Mouse (Mus musculus) ovary, postnatal 14 days (tissue): ENCODE data around the gene Ptpn7.
"Not testable (repeated sequence)": the region's sequence is repeated elsewhere in the genome, so short reads cannot be mapped to it uniquely, and the experiment has no call there.

ENCODE experiments used
- DNase-seq: peaks from one replicate; pipeline ENCODE4 v3.0.0; 2022; ENCODE audit warnings: low spot score

Ptpn7 gene

DNA sequence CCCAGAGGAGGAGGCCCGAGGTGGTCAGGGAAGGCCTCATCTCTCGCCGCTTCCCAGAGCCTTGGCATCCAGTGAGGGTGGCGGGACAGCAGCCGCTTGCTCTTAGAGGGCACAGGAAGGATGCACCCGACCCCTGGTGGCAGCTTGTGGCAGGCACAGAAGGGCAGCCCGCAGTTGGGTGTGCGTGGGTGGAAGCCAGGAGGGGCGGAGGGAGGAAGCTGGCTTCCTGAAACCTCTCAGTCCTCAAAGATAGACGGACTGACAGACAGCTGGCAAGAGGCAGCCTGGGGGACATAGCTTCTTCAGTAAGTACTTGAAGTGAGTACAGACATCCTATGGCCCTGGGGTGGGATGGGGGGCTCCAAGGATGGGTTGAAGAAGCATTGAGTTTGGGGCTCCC, at the start of gene Ptpn7:
Gene Ptpn7 (plus strand): TSS at position 228 of the 400 bp plus-strand sequence.
- no peak for DNase-seq

DNA sequence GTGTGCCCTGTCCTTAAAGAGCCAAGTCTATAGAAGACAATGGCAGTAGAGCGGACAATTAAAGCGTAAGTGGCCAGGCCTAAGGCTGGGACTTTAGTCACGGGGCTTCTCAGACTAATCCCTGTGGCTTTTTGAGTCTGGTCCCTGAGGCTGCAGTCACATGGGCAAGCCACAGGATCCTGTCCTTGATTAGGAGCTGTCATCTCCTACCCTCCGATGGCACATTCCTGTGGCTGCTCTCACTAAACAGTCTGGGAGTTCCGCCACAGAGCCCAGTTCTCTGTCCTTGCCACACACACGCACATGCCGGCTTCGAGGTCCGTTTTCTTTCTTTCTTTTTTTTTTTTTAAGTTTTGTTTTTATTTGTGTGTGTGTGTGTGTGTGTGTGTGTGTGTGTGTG, 49.0 kb upstream of the Ptpn7 start:
- DNase-seq = no peak

DNA sequence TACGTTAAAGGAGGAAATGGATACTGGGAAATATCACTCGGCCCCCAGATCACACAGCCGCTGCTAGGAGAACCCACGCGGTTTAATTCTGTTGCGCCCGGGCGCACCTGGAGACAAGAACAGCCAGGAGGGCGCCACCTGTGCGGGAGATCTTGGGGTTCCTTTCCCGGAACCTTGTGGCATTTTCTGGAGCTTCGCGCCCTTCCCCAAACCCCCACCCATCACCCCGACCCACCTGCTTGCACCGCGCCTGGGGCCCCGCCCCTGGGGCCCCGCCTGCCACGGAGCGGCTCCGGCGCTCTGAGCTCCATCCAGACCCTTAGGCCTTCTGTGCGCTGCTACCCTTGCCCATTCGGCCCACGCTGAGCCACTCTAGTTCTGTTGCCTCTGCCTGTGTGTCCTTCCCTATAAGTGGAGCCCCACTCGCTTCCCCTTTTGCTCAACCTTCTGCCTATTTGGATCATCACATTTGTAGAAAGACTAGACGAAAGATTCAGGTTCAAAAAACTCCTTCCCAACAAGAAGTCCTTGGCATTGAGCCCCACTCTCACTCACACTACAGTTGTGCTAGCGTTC, 47.1 kb upstream of the Ptpn7 start:
- no peak for DNase-seq

DNA sequence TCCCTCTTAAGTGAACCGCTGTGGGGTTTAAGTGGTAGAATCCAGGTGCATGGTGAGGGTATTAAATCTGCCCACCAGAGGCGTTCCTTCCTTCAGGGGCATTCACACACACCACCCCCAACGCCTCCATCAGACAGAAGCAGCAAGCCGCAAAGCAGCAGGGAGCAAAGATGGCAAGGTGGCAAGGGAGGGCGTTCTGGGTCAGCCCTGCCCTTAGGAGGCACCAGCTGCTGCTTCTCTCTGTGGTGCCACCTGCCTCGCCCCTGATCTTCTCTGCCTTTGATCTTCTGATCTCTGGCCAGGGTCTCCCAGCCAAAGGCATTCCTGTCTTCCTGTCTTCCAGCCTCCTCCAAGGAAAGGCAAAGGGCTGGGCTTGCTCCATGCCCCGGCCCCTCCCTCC, 46.5 kb upstream of the Ptpn7 start:
- no peak for DNase-seq

DNA sequence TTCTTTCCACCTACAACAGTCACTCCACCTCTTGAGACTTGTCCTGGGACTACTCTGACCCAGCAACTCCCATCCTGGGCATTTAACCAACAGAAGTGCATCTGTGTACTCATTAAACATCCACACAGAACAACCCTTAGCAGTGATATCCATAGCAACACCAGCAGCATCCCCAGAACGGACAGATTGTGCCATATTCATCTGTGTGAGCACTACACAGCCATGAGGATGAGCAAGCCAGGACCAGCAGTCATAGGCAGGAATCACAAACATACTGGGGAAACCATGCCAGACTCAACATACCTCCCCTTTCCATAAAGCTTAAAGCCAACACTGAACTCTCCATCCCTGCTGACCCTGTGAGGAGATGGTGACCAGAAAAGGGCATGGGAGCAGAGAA, 45.1 kb upstream of the Ptpn7 start:
- no peak for DNase-seq

DNA sequence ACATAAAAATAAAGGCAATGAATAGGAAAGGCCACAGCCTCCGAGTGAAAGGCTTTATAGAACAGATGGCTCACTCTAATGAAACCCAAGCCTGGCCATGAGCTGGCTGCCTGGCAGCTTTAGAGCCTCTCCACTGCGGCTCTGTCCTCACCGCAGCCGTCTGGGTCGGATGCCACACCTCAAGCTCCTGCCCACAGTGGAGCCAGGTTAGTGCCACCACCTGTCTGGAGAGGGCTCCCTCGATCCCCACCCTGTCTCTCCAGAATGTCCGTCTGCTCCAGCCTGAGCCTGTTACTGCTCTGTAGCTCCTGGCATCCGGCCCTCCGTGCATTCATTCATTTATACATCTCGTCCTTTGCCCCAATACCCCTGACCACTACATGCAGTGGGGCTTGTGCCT, 42.9 kb upstream of the Ptpn7 start:
- no peak for DNase-seq

DNA sequence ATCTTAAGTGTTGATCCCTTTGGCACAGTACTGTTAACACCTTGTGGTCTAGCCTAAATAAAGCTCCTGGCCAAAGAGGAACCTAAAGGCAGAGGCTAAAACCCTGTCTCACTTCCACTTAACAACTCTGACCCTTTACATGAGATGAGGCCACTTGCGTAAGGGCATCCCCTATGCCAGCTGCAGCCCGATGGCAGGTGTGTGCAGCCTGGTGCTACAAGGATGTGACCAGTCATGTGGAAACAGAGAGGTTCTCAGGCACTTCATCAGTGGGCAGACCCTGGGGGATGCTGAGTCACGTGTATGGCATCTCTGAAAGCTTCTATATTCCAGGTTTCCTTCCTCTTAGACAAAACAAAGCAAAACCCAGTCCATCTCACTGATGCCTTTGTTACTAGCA, 41.6 kb upstream of the Ptpn7 start:
- DNase-seq = no peak

DNA sequence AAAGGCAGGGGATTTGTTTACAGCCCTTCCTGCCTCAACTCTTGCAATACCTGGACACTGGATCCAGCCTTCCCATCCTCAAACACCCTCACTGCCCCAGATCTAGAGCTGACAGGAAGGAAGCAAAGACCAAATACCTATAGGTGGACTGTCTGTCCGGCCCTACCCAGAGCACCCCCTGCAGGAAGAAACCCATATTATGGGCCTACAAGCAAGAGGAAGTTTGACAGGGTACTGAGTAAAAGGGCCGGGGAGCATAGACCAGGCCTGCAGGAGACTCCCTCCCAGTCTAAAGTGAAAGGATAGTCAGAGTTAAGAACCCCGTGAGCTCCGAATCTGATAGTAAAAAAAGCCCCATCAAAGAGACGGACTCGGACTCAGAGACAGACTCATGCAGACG, 37.8 kb upstream of the Ptpn7 start:
- no peak for DNase-seq

DNA sequence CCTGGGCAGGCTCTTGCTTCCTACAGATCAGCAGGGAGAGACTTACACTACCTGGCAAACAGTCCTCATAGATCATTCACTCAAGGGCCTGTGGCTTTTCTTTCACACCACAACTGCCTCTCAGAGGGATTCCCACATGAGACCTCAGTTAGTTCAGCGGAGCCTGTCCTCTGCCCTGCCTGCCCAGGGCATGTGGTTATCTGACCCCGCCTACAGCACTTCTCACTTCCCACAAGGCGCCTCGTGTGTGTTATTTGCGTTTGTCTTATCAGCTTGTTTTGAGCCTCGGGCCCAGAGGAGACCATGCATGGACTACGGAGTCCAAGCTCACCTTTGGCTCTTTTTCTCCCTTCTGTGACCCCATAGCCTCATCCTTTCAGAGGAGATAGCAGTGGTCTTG, 37.3 kb upstream of the Ptpn7 start:
- DNase-seq = no peak

DNA sequence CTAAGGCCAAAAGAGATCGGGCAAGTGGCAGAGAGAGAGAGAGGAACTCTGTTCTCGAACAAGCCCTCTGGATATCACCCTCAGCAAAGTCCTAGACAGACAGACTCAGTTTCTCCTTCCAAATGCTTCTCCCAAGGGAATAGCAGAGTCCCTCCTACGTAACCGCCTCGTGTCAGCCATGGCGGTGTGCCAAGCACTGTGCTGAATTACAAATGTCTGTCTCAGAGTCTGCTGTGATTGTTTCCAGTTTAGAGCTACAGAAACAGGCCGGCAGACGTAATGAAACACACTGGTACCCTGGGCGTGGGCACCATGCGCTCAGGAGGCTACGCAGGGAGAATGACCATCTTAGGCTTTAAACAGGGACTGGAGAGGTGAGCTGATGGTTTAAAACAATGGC, 36.2 kb upstream of the Ptpn7 start:
- DNase-seq = no peak

DNA sequence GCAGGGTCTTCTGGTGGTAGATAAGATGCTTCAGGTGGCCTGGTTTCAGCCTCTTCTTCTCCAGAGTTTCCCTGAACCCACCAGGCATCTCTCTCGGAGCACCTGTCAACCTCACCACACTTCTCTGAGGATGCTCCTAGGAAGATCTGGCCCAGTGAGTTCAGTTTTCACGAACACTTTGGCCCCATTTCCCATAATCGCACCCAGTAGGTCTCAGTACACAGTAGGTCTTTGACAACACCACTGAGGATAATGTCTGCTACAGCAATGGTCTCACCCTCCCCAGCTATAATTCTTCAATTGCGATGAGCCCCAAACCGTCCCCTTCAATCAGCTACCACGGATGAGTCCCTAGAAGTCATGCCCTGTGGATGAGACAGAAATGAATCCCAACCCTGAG, 35.1 kb upstream of the Ptpn7 start:
- DNase-seq = no peak

DNA sequence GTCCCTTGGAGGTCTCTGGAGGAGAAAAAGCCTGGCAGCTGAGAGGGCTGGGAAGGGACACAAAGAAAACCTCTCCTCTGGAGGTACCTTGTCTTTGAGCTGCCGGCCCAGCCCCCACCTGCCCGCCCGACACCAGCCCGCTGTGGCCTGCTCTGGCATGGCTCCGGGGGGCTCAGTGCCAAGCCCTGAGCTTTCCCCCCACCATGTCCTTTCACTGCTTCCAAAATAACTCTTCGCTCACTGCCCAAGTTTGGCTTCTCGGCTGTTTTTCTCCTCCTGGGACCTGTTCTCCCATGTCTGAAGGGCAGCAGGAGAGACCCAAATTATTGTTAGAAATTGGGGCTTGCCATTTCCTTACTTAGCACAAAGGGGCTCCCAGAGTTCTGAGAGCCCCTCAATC, 34.1 kb upstream of the Ptpn7 start:
- no peak for DNase-seq

DNA sequence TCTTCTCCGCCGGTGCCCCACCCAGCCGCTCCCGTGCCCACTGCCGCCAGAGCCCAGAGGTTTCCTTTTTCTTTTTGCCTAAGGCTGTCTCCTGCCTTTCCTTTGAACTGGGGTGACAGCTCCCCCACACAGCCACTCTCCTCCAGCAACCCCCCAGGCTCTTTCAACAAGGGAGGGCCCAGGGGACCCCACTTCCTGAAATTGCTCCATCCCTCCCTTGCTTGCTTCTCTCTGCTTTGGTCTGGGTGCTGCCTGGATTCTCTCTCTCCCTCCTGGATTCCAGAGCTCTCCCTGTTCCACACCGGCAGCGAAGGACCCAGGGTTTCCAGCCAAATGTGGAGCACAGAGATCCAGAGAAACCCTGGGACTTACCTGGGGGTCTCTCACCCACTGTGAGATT, 32.1 kb upstream of the Ptpn7 start:
- no peak for DNase-seq

DNA sequence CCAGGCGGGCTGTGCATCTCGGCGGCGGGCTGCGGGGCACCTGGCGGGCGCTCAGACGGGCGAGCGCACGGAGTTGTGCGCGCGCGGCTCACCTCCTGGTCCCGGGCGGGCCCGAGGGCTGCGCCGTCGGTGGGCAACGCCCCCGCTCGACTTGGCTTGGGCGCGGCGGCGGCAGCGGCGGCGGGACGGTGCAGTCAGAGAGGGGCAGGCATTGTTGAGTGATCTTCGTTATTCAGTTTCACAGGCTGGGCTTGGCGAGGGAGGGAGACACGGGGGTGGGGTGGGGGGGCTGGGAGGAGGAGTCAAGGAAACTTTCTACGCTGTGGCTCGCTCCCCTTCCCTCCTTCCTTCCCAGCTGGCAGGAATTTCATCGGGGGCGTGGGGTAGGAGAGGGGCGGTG, 27.4 kb upstream of the Ptpn7 start, which contains the start of gene Lgr6:
Gene Lgr6 (minus strand): TSS at position 153 of the 400 bp plus-strand sequence.
- no peak for DNase-seq

DNA sequence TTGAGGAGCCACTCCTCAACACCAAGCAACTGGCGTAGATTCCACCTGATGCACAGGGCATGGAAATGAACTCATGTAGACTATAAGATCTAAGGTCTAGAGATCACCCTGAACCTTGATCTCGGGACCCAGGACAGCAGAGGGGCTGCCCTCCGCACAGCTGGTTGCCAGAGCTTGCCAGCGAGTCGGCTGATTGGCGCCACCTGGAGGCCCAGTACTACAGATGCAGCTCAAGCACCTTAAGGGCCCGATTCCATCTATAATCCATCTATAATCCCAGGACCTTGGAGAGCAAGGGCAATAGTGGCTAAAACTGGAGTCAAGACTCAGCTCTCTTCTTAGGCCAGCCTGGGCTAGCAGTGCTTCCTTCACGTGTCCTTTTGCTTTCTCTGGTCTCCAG, 26.5 kb upstream of the Ptpn7 start:
- peak; percentile 68 for DNase-seq

DNA sequence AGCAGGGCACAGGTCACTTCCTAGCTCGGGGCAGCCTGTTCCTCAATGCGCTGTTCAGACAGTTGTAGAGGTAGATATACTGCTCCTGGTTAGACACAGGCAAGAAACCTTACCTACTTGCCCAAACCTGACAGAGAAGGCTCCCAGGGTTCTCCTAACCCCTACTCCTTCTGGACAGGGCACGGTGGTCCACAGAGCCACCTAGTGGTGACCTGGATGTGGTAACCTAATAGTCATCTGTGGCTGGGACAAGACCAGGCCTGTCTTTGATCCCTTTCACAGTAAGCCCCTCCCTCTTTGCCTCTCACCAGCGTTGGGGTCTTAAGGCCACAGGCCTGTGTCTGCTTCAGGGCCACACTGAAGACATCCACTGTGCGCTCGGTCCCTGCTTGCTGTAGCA, 23.9 kb upstream of the Ptpn7 start:
- DNase-seq = no peak

DNA sequence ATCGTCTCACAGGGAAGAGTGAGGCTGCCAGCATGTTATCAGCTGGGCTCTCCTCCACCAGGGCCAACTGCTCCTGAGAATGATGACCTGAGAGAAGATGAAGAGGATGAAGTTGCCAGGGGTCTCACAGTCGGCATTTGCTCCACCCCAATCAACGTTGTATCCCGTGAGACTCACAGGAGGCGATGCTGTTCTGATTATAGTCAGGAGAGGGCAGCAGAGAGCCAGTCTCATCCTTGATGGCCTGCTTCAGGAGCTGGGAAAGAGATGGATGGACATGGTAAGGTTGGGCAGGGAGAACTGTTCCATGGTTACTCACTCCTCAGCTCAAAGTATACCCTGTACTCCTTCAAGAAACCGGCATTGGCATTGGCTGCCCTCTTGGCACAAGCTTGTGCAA, 22.4 kb upstream of the Ptpn7 start:
- peak; percentile 77 for DNase-seq

DNA sequence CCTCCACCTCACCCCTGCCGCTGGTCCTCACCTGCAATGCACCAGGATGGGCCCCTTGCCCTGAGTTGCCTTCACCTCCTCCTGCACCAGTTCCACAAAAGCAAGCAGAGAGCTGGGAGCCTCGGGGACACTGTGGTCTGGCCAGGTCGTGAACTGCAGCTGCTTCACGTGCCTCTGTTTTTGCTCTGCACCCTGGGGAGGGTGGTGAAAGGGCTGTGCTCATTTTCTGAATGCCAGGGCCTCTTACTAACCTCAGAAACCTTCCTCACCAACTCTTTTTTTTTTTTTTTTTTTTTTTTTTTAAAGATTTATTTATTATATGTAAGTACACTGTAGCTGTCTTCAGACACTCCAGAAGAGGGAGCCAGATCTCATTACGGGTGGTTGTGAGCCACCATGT, 21.2 kb upstream of the Ptpn7 start:
- not testable (repeated sequence) for DNase-seq

DNA sequence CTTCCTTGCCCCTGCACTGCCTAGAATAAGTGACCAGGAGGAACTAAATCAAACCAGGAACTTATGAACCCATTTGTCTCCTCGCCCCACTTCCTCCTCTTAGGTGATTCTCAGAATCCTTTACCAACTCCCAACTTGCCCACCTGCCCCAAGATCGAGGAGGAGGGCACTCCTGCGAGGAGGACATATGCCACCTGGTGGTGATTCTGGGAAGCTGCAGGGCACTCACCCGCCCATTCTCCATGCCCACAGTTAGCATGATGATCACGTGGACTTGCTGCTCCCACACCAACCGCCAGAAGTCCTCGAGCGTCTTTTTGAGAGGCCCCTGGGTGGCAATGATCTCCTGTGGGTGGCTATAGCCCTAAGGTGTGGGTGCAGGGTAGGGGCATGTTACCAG, 19.8 kb upstream of the Ptpn7 start:
- no peak for DNase-seq

DNA sequence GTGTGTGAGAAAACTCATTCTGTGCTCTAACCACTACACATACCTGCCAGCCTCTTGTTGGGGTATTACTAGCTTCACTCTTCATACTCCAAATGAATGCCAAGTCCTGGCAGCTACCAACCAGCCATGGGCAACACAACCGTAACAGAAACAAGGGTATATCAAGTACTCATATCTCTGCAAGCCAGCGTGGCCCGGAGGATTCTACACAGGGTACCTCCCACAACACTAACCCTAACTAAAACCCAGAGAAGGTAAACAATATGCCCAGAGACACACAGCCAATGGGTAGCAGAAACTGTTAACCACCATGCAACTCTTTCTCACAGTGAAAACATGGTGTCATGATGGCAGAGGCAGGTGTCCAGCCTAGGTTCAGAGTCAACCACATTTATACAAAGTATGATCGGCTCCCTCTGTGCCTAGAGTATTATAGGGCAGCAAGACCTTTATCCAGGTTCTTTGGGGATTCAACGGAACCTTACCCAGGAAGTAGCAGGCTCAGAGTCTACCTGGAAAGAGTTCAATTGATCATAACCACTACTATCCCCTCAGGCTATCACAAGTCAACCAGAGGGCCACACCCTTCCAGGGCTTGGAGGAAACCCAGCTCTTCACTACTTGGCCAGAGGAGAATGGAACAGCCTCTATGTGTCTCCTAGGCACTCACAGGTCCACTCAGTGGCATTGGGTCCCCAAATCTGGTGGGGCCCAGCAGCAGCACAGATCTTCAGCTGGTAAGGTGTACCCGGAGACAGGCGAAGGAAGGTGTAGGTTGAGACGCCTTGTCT, 7.7 kb upstream of the Ptpn7 start:
- DNase-seq = no peak

DNA sequence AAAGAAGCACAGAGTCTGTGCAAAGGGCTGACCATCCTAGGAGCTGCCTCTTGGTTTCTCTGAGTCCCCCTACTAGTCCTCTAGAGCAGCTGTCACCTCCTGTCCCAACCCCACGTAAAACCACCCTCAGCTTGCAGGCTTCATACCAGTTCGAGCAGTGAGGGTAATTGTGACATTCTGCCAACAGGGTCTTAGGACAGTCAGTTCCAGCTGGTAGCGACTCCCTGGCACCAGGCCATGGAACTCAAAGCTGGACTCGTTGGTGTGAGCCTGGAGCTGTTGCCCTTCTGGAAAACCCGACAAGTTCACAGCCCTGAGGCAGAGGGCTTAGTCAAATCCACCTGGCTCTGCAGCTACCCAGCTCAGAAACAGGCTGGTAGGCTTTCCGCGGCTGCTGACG, 6.5 kb upstream of the Ptpn7 start:
- DNase-seq = no peak

DNA sequence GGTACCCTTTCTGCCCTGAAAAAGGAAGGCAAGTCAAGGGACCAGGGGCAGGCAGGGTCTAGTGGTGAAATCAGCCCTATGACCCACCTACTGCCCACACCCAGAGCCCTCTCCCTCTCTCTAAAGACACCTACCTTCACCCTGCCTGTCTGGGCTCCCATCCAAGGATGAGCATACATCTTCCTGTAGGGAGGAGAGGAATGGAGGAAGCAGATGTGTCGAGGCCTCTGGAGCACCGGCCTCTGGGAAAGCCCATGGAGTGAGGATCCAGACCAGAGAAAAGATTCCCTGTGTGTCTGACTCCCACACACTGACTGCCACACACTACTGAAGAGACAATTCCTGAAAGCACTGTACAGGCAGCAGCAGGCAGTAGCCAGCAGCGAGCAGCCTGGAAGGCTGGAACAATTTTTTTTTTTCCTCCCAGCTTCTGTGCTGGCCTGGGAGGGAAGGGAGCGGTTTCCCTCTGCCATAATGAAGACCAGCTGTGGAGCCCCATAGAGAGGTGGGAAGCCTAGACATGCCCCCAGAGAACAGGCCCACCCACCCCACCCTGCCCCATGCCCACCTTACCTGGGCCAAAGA, 6.0 kb upstream of the Ptpn7 start:
- no peak for DNase-seq

DNA sequence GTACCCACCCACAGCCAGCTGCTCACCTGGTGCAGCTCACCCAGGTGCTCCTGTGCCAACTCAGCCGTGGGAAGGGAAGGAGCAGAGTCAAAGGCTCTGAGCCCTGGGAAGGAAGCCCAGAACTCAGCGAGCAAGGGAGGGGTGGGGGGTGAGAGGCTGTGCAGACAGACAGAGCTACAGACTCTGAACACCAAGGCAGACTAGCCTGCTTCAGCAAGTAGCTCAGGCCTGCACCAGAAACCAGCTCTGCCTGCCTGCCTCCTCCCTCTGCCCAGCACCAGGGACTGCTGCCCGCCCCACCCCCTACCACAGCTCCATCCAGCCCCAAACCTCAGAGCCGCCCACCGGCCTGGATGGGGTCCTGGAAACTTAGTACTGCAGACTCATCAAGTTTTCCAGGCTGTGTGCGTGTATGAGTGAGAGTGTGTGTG, 4.5 kb upstream of the Ptpn7 start:
- DNase-seq = no peak

DNA sequence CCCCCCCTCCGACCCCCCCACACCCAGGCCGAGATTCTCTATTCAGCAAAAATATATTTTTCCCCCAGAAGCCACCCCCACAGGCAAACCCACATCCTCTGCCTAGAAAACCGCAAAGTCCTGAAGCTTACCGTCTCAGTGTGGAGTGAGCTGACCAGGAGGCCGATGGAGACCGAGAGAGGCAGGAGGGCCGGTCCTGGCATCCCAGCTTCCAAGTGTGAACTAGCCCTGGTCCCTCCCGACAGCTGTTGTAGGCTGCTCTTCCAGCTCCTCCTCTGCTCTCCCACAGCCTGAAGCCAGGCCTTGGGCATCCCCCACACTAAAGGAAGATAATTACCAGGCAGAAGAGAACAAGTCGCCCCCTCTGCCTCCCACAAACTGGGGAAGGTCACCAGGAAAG, 3.5 kb upstream of the Ptpn7 start:
- DNase-seq = no peak
